Mouse (Mus musculus) liver, postnatal 0 days (tissue): ENCODE data around the gene Gpr68.

Experiments
- CTCF ChIP-seq: sonication (generic); IDR thresholded peaks from 2 replicates; pipeline ENCODE4 v1.5.1; 2016; ENCODE audit warnings: antibody characterized with exemption, low read depth
- EP300 ChIP-seq: IDR thresholded peaks from 2 replicates; pipeline ENCODE4 v1.6.1; 2016; ENCODE audit warnings: antibody characterized with exemption, low read depth, mild to moderate bottlenecking

DNA sequence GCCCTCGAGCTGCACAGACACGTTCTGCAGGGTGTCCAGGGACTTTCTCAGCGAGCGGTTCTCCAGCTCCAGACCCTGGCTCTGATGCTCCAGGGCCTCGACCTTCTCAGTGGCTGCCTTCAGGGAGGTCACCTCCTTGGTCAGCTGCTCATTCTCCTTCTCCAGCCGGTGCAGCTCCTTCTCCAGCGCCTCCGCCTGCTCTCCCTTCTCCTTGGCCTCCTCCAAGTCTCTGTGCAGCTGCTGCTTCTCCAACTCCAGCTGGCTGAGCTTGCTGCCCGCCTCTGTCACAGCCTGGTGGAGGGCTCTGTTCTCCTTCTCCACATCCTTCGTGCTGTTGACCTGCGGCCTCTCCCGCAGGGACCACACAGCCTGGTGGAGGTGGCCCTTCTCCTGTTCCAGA, 37.5 kb upstream of the Gpr68 start:
- TF ChIP-seq EP300 = no peak
- no peak for TF ChIP-seq CTCF
